Mouse (Mus musculus) cortical plate, adult 2 months (tissue): ENCODE results near the gene St3gal4. TPM values are rescaled to one million over a fixed set of nuclear protein-coding genes. Genes with fewer than 3 reads are reported as not detected.

ENCODE experiments used
- H3K27ac ChIP-seq: fragments of 200-500 bp; 2 replicates; pipeline ENCODE4 v1.5.1; 2012; ENCODE audit warnings: low read length, control low read depth, inconsistent platforms; ENCODE audit not compliant: insufficient read depth
- H3K4me1 ChIP-seq: fragments of 200-500 bp; 2 replicates; pipeline ENCODE4 v1.6.1; 2011; ENCODE audit warnings: low read length; ENCODE audit not compliant: control insufficient read depth, insufficient read depth
- H3K4me3 ChIP-seq: fragments of 200-500 bp; 2 replicates; pipeline ENCODE4 v1.5.1; 2011; ENCODE audit warnings: mild to moderate bottlenecking, low read length, control low read depth; ENCODE audit not compliant: insufficient read depth
- CTCF ChIP-seq: fragments of 200-500 bp; IDR thresholded peaks from 2 replicates; pipeline ENCODE4 v1.5.1; 2011; ENCODE audit warnings: mild to moderate bottlenecking, control low read depth, low read length; ENCODE audit not compliant: insufficient read depth; ENCODE audit errors: extremely low read depth
- POLR2A ChIP-seq: fragments of 200-500 bp; IDR thresholded peaks from 2 replicates; pipeline ENCODE4 v1.6.1; 2011; ENCODE audit warnings: mild to moderate bottlenecking, low read length, control low read depth; ENCODE audit not compliant: insufficient read depth; ENCODE audit errors: extremely low read depth
- polyA plus RNA-seq: library from polyadenylated mRNA; depleted of rRNA; stranded (reverse); fragments of >200 nt; gene quantifications from 2 replicates; pipeline ENCODE4 v1.2.3, GENCODE M21; 2012

Gene St3gal4
- polyA plus RNA-seq, 1 experiment = 8.3 TPM

- H3K4me1 ChIP-seq = 0 out of 2 replicates have a peak, but pooled peaks cover 1% of the 10 kb centered on the region
- no peak overlapping the region for H3K27ac ChIP-seq
- H3K4me3 ChIP-seq = no peak overlapping the region
- no peak for TF ChIP-seq POLR2A
- TF ChIP-seq CTCF = no peak
These were observed 65.4 kb downstream of the St3gal4 start for GRCm38 (mm10) chr9:35053669-35054068.

DNA sequence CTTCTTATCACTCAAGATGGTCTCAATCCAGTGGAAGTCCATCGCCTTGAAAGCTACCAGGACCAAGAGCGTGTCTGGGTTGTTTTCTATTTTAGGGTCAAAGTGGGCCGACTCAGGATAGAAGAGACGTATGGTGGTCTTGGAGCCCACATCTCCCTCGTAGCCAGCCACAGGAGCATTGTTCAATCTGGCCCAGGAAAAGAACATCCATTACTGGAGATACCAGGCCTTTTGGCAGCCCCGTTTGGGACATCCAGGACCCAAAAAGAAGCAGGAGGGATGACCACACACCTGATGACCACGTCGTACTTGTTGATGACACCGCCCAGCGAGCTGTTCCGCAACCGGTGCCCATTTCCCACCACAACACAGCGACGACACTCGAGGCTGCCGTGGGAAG is 66.0 kb downstream of the St3gal4 start:
- no peak for TF ChIP-seq POLR2A
- no peak for TF ChIP-seq CTCF
- H3K4me1 ChIP-seq = 0 out of 2 replicates have a peak, but pooled peaks cover 1% of the 10 kb centered on the region
- no peak overlapping the region for H3K4me3 ChIP-seq
- no peak overlapping the region for H3K27ac ChIP-seq

DNA sequence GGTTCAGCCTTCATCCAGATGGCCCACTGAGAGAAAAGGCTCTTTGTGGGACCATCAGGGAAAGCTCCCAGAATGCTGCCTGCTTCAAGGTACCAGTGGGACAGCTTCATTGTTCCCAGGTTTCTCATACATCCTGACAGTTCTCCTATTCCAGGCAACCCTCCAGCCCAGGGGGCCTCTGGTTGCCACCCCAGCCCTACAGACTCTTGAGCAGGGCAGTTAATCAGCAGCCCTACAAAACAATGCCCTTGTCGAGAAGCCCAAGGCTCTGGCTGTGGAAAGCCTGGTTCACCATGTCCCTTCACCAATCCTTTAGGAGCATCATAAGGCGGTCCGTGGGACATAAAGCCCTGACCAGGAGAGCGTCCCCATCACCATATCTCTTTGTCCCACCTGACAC is 66.4 kb downstream of the St3gal4 start:
- Histone ChIP-seq H3K4me3 (no peak overlapping the region), H3K27ac (no peak overlapping the region), H3K4me1 (0 out of 2 replicates have a peak, but pooled peaks cover 1% of the 10 kb centered on the region)
- TF ChIP-seq POLR2A = no peak
- TF ChIP-seq CTCF = no peak

DNA sequence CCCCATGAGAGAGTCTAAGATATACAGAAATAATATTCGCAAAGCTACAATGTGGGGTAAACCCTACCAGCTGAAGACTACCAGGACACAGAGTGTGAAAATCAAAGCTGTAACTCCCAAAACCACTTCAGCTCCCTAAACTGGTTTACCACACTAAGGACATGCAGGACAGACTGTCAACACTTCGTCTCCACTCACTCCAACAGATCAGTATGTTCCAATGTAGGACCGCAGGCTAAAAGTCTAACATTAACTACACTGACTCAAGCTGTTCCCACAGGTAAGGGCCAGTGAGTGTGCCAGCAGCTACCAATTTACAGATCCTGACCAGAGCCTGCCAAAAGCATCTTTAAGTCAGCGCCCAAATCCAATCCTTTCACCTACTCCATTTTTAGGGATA is 67.4 kb downstream of the St3gal4 start:
- no peak overlapping the region for H3K4me3 ChIP-seq
- TF ChIP-seq POLR2A (no peak), CTCF (no peak)
- no peak overlapping the region for H3K27ac ChIP-seq
- 0 out of 2 replicates have a peak, but pooled peaks cover 1% of the 10 kb centered on the region for H3K4me1 ChIP-seq

DNA sequence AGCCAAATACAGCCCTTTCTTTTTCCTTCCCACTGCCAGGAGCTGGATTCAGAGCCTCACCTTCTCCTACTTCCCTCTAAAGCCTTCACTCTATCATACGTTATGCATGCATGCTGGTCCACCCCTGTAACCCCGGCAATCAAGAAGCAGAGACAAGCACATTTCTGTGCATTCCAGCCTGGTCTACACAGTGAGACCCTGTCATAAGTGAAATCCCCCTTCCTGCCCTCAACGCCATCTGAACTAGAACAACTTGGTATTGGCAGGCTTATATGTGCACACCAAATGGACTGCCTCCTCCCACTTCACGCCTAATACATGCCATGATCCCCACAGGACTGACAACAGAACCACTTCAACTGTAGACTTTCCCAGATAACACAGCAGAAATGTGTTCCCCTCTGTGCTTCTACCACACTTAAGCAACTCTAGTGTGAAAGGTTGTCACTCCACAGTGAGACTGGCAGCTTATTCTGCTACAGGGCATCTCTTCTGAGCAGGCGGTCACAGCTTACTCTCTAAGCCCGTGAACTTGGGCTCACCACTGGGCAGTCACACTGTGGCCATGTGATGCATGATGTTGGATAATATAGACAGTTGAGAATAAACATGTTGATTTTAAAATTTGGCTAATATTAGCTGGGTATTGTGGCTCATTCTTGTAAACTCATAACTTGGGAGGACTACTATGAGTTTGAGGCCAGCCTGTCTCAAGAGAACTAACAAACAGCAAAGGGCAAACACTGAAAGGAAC is 68.2 kb downstream of the St3gal4 start:
- Histone ChIP-seq H3K27ac (no peak overlapping the region), H3K4me3 (no peak overlapping the region), H3K4me1 (0 out of 2 replicates have a peak, but pooled peaks cover 1% of the 10 kb centered on the region)
- TF ChIP-seq POLR2A (no peak), CTCF (no peak)

DNA sequence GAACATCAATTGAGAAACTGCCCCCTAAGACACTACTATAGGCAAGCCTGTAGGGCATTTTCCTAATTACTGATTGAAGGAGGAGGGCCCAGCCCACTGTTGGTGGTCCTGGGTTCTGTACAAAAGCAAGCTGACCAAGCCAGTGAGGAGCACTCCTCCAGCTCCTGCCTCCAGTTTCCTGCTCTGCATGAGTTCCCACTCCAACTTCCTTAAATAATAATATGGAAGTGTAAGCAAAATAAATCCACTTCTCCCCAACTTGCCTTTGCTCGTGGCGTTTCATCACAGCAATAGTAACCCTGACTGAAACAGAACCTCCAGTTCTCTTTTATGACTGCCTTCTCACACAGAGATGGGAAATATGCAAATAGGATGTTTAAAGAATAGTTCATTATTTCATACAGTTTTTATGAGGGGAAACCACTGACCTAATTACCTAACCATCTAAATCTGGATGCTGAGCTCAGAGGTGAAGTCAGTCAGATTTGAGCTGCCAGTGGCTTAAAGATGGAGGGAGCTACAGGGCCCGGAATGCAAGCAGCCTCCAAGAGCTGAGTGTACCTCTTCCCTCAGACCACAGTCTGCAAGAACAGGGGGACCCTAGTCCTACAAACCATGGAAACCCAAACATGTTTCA is 69.1 kb downstream of the St3gal4 start:
- Histone ChIP-seq H3K4me3 (no peak overlapping the region), H3K27ac (no peak overlapping the region), H3K4me1 (peaks cover 1% of the 10 kb centered on the region; the same call in 1 of the 2 replicates)
- no peak for TF ChIP-seq POLR2A
- no peak for TF ChIP-seq CTCF

- H3K4me1 ChIP-seq = no peaks in the 10 kb centered on the region; the same call in 1 of the 2 replicates
- H3K27ac ChIP-seq = no peak overlapping the region
- no peak overlapping the region for H3K4me3 ChIP-seq
- TF ChIP-seq POLR2A (no peak), CTCF (no peak)
These were observed 70.6 kb downstream of the St3gal4 start for GRCm38 (mm10) chr9:35048449-35048848.

GRCm38 (mm10) chr9:35045756-35046155 is 73.3 kb downstream of the St3gal4 start:
- TF ChIP-seq CTCF (no peak), POLR2A (no peak)
- H3K27ac ChIP-seq = no peak overlapping the region
- H3K4me3 ChIP-seq = no peak overlapping the region
- no peaks in the 10 kb centered on the region; the same call in 1 of the 2 replicates for H3K4me1 ChIP-seq

GRCm38 (mm10) chr9:35045031-35045531 is 74.0 kb downstream of the St3gal4 start:
- Histone ChIP-seq H3K4me1 (no peaks in the 10 kb centered on the region; the same call in 1 of the 2 replicates), H3K27ac (no peak overlapping the region), H3K4me3 (no peak overlapping the region)
- TF ChIP-seq POLR2A (no peak), CTCF (no peak)
